Mouse (Mus musculus) embryonic facial prominence, embryonic 14.5 days (tissue): Measurements from ENCODE around the gene Kdm4c. TPM values are rescaled to one million over a fixed set of nuclear protein-coding genes. Genes with fewer than 3 reads are reported as not detected.

ENCODE experiments used
- ATAC-seq: fragments of 200-750 bp; cut with Nextera tagmentation; 2 replicates; pipeline ENCODE4 v1.8.0; 2017; ENCODE audit warnings: low read depth, moderate number of reproducible peaks, moderate TSS enrichment
- DNase-seq: peaks from one replicate; pipeline ENCODE4 v3.0.0-alpha.2; 2015; ENCODE audit warnings: low spot score
- H3K27ac ChIP-seq: fragments of 300-500 bp; sonication (generic); replicated peaks from 2 replicates; pipeline ENCODE4 v1.5.1; 2014; ENCODE audit warnings: low read depth, mild to moderate bottlenecking, low read length, moderate library complexity
- H3K27me3 ChIP-seq: fragments of 300-500 bp; sonication (generic); replicated peaks from 2 replicates; pipeline ENCODE4 v1.6.1; 2014; ENCODE audit warnings: low read length; ENCODE audit not compliant: control insufficient read depth, insufficient read depth
- H3K36me3 ChIP-seq: fragments of 300-500 bp; sonication (generic); 2 replicates; pipeline ENCODE4 v1.6.1; 2014; ENCODE audit warnings: low read length, mixed read lengths; ENCODE audit not compliant: control insufficient read depth, insufficient read depth
- H3K4me1 ChIP-seq: fragments of 300-500 bp; sonication (generic); 2 replicates; pipeline ENCODE4 v1.6.1; 2014; ENCODE audit warnings: antibody characterized with exemption, low read length; ENCODE audit not compliant: control insufficient read depth, insufficient read depth
- H3K4me2 ChIP-seq: fragments of 300-500 bp; sonication (generic); 2 replicates; pipeline ENCODE4 v1.6.1; 2014; ENCODE audit warnings: low read depth, mild to moderate bottlenecking, low read length, moderate library complexity, mixed read lengths
- H3K4me3 ChIP-seq: fragments of 300-500 bp; sonication (generic); 2 replicates; pipeline ENCODE4 v1.5.1; 2014; ENCODE audit warnings: low read depth, mild to moderate bottlenecking, low read length
- H3K9ac ChIP-seq: fragments of 300-500 bp; sonication (generic); 2 replicates; pipeline ENCODE4 v1.6.1; 2014; ENCODE audit warnings: low read depth, mild to moderate bottlenecking, low read length, moderate library complexity, mixed read lengths
- H3K9me3 ChIP-seq: fragments of 300-500 bp; sonication (generic); 2 replicates; pipeline ENCODE4 v1.6.1; 2016; ENCODE audit warnings: low read length; ENCODE audit not compliant: control insufficient read depth
- WGBS: fragments of 180-500 bp; shearing (Covaris S2); extraction: QIAGEN DNeasy Blood & Tissue Kit; methylation state at CpG from one replicate; pipeline ENCODE4 v1.1.7; 2014; 5-methylcytosine and 5-hydroxymethylcytosine counted together
- polyA plus RNA-seq: library from polyadenylated mRNA; unstranded; fragments of >200 nt; fragmentation: Nextera tagmentation; extraction: Ambion mirVana; gene quantifications from 2 replicates; pipeline ENCODE4 v1.2.1, GENCODE M21; 2014

The Kdm4c gene
- polyA plus RNA-seq, 1 experiment from 2014 or later: 16.7 TPM

DNA sequence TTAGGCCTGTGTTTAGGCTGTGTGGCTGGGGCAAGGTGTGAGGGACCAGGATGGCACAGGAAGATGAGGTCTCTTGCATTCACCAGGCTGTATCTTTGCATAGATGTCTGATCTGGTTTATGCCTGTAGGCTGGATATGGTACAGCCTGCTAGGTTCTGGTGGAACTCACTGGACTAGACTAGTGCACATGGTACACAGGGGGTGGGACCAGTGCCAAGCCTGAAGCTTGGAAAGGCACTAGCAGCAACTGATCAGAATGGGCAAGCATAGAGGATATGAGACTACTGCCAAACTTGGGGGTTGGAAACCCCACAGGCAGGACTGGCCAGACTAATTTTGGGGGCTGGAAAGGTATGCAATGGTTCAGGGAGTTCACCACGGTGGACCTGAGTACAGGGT, 35.2 kb downstream of the Kdm4c start:
- Histone ChIP-seq H3K9ac (no peak overlapping the region), H3K9me3 (no peaks in the 10 kb centered on the region), H3K27me3 (no peaks in the 10 kb centered on the region), H3K4me2 (no peak overlapping the region), H3K27ac (no peak overlapping the region), H3K4me3 (no peak overlapping the region), H3K36me3 (peaks cover 16% of the 10 kb centered on the region), H3K4me1 (no peaks in the 10 kb centered on the region)
- ATAC-seq (no peak), DNase-seq (no peak)
- WGBS: 94% methylated on average over 1 of the region's 1 CpGs

DNA sequence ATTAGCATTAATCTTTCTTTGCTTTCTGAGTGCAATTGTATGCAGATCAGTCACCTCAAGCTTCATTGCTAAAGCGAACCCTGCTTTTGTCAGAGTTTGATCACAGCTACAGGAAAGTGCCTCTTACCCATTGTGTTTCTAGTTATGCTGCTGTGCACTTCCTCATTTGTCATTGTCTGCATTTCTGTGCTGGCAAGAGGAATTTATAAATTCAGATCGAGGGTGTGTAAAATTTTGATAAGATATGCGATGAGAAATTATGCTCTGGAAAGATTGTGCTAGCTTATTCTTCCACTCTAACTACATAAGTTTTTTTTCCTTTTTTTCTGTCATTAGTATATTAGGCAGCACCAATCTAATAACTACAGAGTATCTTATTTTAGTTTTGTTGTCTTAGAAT, 37.9 kb downstream of the Kdm4c start:
- WGBS: 86% methylated on average over 3 of the region's 3 CpGs
- no peak for DNase-seq
- no peaks in the 10 kb centered on the region for H3K27me3 ChIP-seq
- H3K9ac ChIP-seq: no peak overlapping the region
- H3K36me3 ChIP-seq: peaks cover 17% of the 10 kb centered on the region
- H3K27ac ChIP-seq: no peak overlapping the region
- no peak overlapping the region for H3K4me3 ChIP-seq
- ATAC-seq: no peak
- H3K4me1 ChIP-seq: no peaks in the 10 kb centered on the region
- H3K9me3 ChIP-seq: no peaks in the 10 kb centered on the region
- H3K4me2 ChIP-seq: no peak overlapping the region

DNA sequence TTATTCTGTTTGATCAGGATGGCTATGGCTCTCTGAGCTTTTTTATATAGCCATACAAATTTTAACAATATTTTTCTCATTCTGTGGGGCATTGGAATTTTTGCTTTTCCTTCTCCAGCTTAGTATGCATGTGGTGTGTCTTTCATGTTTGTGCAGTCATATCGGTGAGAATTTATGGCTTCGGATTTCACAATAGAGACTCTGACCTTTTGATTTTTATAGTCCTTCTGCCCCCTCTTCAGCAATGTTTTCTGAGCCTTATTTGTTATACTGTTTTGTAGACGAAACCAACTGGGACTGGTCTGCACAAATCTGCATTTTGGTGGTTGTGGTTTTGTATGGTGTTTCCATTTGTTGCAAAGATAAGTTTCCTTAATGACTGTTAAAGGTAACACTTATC, 45.6 kb downstream of the Kdm4c start:
- DNase-seq: no peak
- no peak for ATAC-seq
- no peaks in the 10 kb centered on the region for H3K9me3 ChIP-seq
- no peak overlapping the region for H3K9ac ChIP-seq
- H3K36me3 ChIP-seq: 0 out of 2 replicates have a peak, but pooled peaks cover 13% of the 10 kb centered on the region
- no peak overlapping the region for H3K4me2 ChIP-seq
- H3K27ac ChIP-seq: no peak overlapping the region
- H3K4me1 ChIP-seq: no peaks in the 10 kb centered on the region
- 92% methylated on average over 3 of the region's 3 CpGs for WGBS
- no peak overlapping the region for H3K4me3 ChIP-seq
- no peaks in the 10 kb centered on the region for H3K27me3 ChIP-seq

DNA sequence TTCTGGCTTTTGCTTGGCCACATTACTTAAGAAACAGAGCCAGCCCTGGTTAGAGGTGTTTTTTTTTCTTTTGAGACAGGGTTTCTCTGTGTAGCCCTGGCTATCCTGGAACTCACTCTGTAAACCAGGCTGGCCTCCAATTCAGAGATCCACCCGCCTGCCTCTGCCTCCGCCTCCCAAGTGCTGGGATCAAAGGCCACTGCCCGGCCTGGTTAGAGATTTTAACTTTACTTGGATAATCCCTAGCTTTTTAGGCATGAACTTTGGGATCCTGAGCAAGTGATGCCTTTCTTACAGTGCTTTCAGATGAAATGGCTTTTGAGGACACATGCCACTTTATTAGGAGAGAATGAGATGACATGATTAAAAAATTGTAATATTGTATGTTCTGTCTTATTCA, 52.4 kb downstream of the Kdm4c start:
- Histone ChIP-seq H3K27ac (no peak overlapping the region), H3K4me3 (no peak overlapping the region)
- WGBS: 81% methylated on average over 3 of the region's 3 CpGs

DNA sequence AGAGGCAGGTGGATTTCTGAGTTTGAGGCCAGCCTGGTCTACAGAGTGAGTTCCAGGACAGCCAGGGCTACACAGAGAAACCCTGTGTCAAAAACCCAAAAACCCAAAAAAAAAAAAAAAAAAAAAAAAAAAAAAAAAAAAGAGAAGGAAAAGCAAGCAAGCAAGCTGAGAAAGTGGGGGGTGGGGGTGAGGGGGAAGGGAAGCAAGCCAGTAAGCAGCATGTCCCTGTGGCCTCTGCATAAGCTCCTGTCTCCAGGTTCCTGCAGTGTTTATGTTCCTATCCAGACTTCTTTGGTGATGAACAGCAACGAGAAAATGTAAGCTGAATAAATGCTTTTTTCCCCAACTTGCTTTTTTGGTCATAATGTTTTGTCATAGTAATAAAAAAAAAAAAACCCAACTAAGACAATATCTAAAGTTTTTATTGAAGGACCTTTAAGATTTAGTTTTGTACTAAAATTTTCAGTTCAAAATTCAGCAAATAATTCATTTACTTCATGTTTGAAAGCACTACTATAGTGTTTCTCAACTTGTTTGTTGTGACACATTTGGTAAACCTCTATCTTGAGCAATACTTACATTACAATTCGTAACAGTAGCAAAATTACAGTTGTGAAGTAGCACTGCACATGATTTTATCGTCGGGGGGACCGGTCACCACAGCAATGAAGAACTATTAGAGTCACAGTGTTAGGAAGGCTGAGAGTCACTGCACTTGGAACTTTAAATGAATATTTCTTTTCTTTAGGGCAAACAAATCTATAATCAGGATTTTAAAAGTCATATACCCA, 63.2 kb downstream of the Kdm4c start:
- no peaks in the 10 kb centered on the region for H3K27me3 ChIP-seq
- DNase-seq (no peak), ATAC-seq (no peak)
- H3K36me3 ChIP-seq: 0 out of 2 replicates have a peak, but pooled peaks cover under 1% of the 10 kb centered on the region
- no peak overlapping the region for H3K9ac ChIP-seq
- no peak overlapping the region for H3K4me2 ChIP-seq
- no peaks in the 10 kb centered on the region for H3K9me3 ChIP-seq
- H3K4me1 ChIP-seq: no peaks in the 10 kb centered on the region
- WGBS: 92% methylated on average over 5 of the region's 5 CpGs
- no peak overlapping the region for H3K4me3 ChIP-seq
- no peak overlapping the region for H3K27ac ChIP-seq

More for the DNA sequence above, 52.4 kb downstream of the Kdm4c start:
- Histone ChIP-seq H3K4me2 (no peak overlapping the region), H3K36me3 (peaks cover 12% of the 10 kb centered on the region; the same call in 1 of the 2 replicates), H3K4me1 (no peaks in the 10 kb centered on the region), H3K9ac (no peak overlapping the region), H3K9me3 (no peaks in the 10 kb centered on the region), H3K27me3 (no peaks in the 10 kb centered on the region)
- no peak for ATAC-seq
- DNase-seq: no peak

DNA sequence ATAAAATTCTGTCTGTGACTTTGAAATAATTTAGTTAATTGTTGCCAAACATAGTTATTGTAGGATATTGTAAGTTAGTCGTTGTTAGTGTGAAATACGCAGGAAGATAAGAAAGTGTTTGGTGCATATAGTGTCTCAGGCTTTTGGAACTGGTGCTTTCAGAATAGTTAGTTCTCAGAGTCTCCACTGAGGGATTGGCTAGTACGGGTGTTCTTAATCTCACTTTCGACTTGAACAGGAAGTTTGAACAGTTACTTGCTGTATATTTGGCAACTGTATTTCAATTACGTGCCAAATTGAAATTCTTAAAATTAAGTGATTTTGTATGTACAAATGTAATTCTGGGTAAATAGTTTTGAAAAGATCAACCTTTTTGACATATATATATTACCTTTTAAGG, 68.8 kb downstream of the Kdm4c start:
- no peak overlapping the region for H3K27ac ChIP-seq
- 92% methylated on average over 5 of the region's 5 CpGs for WGBS

DNA sequence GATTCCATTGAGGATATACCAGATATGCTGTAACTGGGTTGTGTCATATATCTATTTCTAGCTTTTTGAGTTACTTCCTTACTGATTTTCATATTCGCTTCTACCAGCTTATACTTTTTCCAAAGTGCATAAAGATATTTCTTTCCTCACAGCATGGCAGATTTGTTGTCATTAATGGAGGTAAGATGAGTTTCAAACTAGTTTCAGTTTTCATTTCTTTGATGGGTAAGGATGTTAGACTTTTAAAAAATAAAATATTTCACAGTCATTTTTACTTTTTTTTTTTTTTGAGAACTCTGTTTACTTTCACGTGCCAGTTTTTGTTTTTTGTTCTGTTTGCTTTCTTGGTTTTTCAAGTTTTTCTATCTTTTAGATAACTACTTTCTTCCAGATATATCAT, 70.6 kb downstream of the Kdm4c start:
- DNase-seq: no peak

More for the DNA sequence above, 68.8 kb downstream of the Kdm4c start:
- Histone ChIP-seq H3K4me3 (no peak overlapping the region), H3K4me2 (no peak overlapping the region), H3K27me3 (no peaks in the 10 kb centered on the region), H3K9ac (no peak overlapping the region), H3K36me3 (peaks cover 17% of the 10 kb centered on the region), H3K9me3 (no peaks in the 10 kb centered on the region), H3K4me1 (no peaks in the 10 kb centered on the region)
- DNase-seq (no peak), ATAC-seq (no peak)

DNA sequence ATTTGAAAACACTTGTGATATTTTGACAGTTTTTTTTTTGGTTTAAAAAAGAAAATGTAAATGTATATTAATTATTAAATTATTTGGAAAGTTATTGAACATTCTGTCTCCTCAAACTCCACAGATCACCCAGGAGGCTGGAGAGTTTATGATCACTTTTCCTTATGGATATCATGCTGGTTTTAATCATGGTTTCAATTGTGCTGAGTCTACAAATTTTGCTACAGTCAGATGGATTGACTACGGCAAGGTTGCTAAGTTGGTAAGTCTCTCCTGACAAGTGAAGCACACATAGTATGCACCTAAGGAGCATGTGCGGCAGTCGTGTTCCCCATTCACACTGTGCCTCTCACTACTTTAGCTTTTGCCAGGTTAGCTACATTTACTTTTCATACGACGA, 73.1 kb downstream of the Kdm4c start:
- Histone ChIP-seq H3K9me3 (no peaks in the 10 kb centered on the region), H3K9ac (no peak overlapping the region), H3K4me3 (no peak overlapping the region), H3K27me3 (no peaks in the 10 kb centered on the region), H3K4me1 (no peaks in the 10 kb centered on the region), H3K36me3 (peaks cover 26% of the 10 kb centered on the region), H3K4me2 (no peak overlapping the region), H3K27ac (no peak overlapping the region)
- ATAC-seq (no peak), DNase-seq (no peak)
- 96% methylated on average over 5 of the region's 5 CpGs for WGBS

More for the DNA sequence above, 70.6 kb downstream of the Kdm4c start:
- H3K27me3 ChIP-seq: no peaks in the 10 kb centered on the region
- no peak for ATAC-seq
- H3K4me3 ChIP-seq: no peak overlapping the region
- no peak overlapping the region for H3K27ac ChIP-seq
- H3K9me3 ChIP-seq: no peaks in the 10 kb centered on the region
- no peak overlapping the region for H3K9ac ChIP-seq
- no peak overlapping the region for H3K4me2 ChIP-seq
- peaks cover 25% of the 10 kb centered on the region for H3K36me3 ChIP-seq
- 95% methylated on average over 2 of the region's 2 CpGs for WGBS
- H3K4me1 ChIP-seq: no peaks in the 10 kb centered on the region

DNA sequence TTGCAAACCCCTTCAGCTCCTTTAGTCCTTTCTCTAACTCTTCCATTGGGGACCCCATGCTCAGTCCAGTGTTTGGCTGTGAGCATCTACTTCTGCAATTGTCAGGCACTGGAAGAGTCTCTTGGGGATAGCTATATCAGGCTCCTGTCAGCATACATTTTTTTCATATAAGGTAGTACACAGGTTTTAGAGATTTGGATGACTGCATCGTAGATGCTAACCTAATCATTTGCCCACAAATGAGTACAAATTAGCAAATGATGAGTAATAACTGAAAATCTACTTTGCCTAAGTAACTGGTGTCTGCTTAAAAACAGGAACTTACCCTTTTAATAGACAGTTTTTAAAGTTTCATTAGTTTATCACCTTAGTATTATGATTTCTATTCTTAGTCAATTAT, 77.0 kb downstream of the Kdm4c start:
- Histone ChIP-seq H3K4me1 (no peaks in the 10 kb centered on the region), H3K9ac (no peak overlapping the region), H3K4me2 (no peak overlapping the region), H3K9me3 (no peaks in the 10 kb centered on the region), H3K36me3 (peaks cover 24% of the 10 kb centered on the region), H3K4me3 (no peak overlapping the region), H3K27me3 (no peaks in the 10 kb centered on the region), H3K27ac (no peak overlapping the region)
- ATAC-seq (no peak), DNase-seq (no peak)
- 98% methylated on average over 1 of the region's 1 CpGs for WGBS
